Mouse (Mus musculus): ENCODE measurements around the gene Olfr522. TPM values are rescaled to one million over a fixed set of nuclear protein-coding genes. Genes with fewer than 3 reads are reported as not detected.

Gene Olfr522
- polyA plus RNA-seq, 1 experiment from 2014 or later = not detected

- Histone ChIP-seq H3K9me3 (replicated peaks; ENCODE audit: control insufficient read depth, low read length, poor library complexity, severe bottlenecking) (no peaks in the 10 kb centered on the region), H3K36me3 (ENCODE audit: control insufficient read depth, insufficient read depth, low read length) (no peaks in the 10 kb centered on the region), H3K4me3 (ENCODE audit: low read depth, low read length) (no peak overlapping the region), H3K4me2 (ENCODE audit: low read length) (no peak overlapping the region), H3K9ac (ENCODE audit: low read depth, low read length) (no peak overlapping the region), H3K27ac (ENCODE audit: low read length) (no peak overlapping the region), H3K27me3 (ENCODE audit: control insufficient read depth, insufficient read depth, low read depth, low read length) (no peaks in the 10 kb centered on the region), H3K4me1 (ENCODE audit: control insufficient read depth, insufficient read depth, low read length) (no peaks in the 10 kb centered on the region)
- WGBS = 84% methylated on average over 2 of the region's 2 CpGs
- no peak for ATAC-seq
Measured at GRCm38 (mm10) chr7:140179176-140179575, 14.6 kb upstream of the Olfr522 start.

GRCm38 (mm10) chr7:140172936-140173335 is 8.4 kb upstream of the Olfr522 start, which contains the start of gene Olfr523:
Gene Olfr523, plus strand, starts transcription at chr7:140173217.
- Histone ChIP-seq H3K4me1 (ENCODE audit: control insufficient read depth, insufficient read depth, low read length) (no peaks in the 10 kb centered on the region), H3K9me3 (replicated peaks; ENCODE audit: control insufficient read depth, low read length, poor library complexity, severe bottlenecking) (no peaks in the 10 kb centered on the region), H3K4me3 (ENCODE audit: low read depth, low read length) (no peak within 1 kb of the TSS), H3K27ac (ENCODE audit: low read length) (no peak within 1 kb of the TSS), H3K27me3 (ENCODE audit: control insufficient read depth, insufficient read depth, low read depth, low read length) (no peaks in the 10 kb centered on the region), H3K9ac (ENCODE audit: low read depth, low read length) (no peak within 1 kb of the TSS), H3K4me2 (ENCODE audit: low read length) (no peak within 1 kb of the TSS), H3K36me3 (ENCODE audit: control insufficient read depth, insufficient read depth, low read length) (no peaks in the 10 kb centered on the region)
- ATAC-seq = no peak
- WGBS = 45% methylated on average over 1 of the region's 1 CpGs

- H3K27ac ChIP-seq (ENCODE audit: low read length) = no peak overlapping the region
- H3K9me3 ChIP-seq (replicated peaks; ENCODE audit: control insufficient read depth, low read length, poor library complexity, severe bottlenecking) = no peaks in the 10 kb centered on the region
- H3K9ac ChIP-seq (ENCODE audit: low read depth, low read length) = no peak overlapping the region
- WGBS = 96% methylated on average over 3 of the region's 3 CpGs
- no peaks in the 10 kb centered on the region for H3K27me3 ChIP-seq (ENCODE audit: control insufficient read depth, insufficient read depth, low read depth, low read length)
- H3K36me3 ChIP-seq (ENCODE audit: control insufficient read depth, insufficient read depth, low read length) = no peaks in the 10 kb centered on the region
- no peak overlapping the region for H3K4me2 ChIP-seq (ENCODE audit: low read length)
- no peaks in the 10 kb centered on the region for H3K4me1 ChIP-seq (ENCODE audit: control insufficient read depth, insufficient read depth, low read length)
- no peak overlapping the region for H3K4me3 ChIP-seq (ENCODE audit: low read depth, low read length)
- no peak for ATAC-seq
Measured at GRCm38 (mm10) chr7:140170863-140171262, 6.3 kb upstream of the Olfr522 start.

- no peak overlapping the region for H3K27ac ChIP-seq (ENCODE audit: low read length)
- no peaks in the 10 kb centered on the region for H3K27me3 ChIP-seq (ENCODE audit: control insufficient read depth, insufficient read depth, low read depth, low read length)
- H3K9ac ChIP-seq (ENCODE audit: low read depth, low read length) = no peak overlapping the region
- no peak overlapping the region for H3K4me3 ChIP-seq (ENCODE audit: low read depth, low read length)
- no peaks in the 10 kb centered on the region for H3K36me3 ChIP-seq (ENCODE audit: control insufficient read depth, insufficient read depth, low read length)
- H3K4me1 ChIP-seq (ENCODE audit: control insufficient read depth, insufficient read depth, low read length) = no peaks in the 10 kb centered on the region
- 82% methylated on average over 4 of the region's 4 CpGs for WGBS
- no peaks in the 10 kb centered on the region for H3K9me3 ChIP-seq (replicated peaks; ENCODE audit: control insufficient read depth, low read length, poor library complexity, severe bottlenecking)
- ATAC-seq = no peak
- no peak overlapping the region for H3K4me2 ChIP-seq (ENCODE audit: low read length)
Measured at GRCm38 (mm10) chr7:140169386-140169785, 4.8 kb upstream of the Olfr522 start.

GRCm38 (mm10) chr7:140167950-140168349 is 3.4 kb upstream of the Olfr522 start:
- Histone ChIP-seq H3K27me3 (ENCODE audit: control insufficient read depth, insufficient read depth, low read depth, low read length) (no peaks in the 10 kb centered on the region), H3K4me3 (ENCODE audit: low read depth, low read length) (no peak overlapping the region), H3K36me3 (ENCODE audit: control insufficient read depth, insufficient read depth, low read length) (no peaks in the 10 kb centered on the region), H3K4me2 (ENCODE audit: low read length) (no peak overlapping the region), H3K9me3 (replicated peaks; ENCODE audit: control insufficient read depth, low read length, poor library complexity, severe bottlenecking) (no peaks in the 10 kb centered on the region), H3K4me1 (ENCODE audit: control insufficient read depth, insufficient read depth, low read length) (no peaks in the 10 kb centered on the region), H3K27ac (ENCODE audit: low read length) (no peak overlapping the region), H3K9ac (ENCODE audit: low read depth, low read length) (no peak overlapping the region)
- 78% methylated on average over 1 of the region's 1 CpGs for WGBS
- no peak for ATAC-seq

- no peak for ATAC-seq
- Histone ChIP-seq H3K27me3 (ENCODE audit: control insufficient read depth, insufficient read depth, low read depth, low read length) (no peaks in the 10 kb centered on the region), H3K4me3 (ENCODE audit: low read depth, low read length) (no peak overlapping the region), H3K27ac (ENCODE audit: low read length) (no peak overlapping the region), H3K9me3 (replicated peaks; ENCODE audit: control insufficient read depth, low read length, poor library complexity, severe bottlenecking) (no peaks in the 10 kb centered on the region), H3K36me3 (ENCODE audit: control insufficient read depth, insufficient read depth, low read length) (no peaks in the 10 kb centered on the region), H3K4me2 (ENCODE audit: low read length) (no peak overlapping the region), H3K4me1 (ENCODE audit: control insufficient read depth, insufficient read depth, low read length) (peaks cover 1% of the 10 kb centered on the region; the same call in 1 of the 2 replicates), H3K9ac (ENCODE audit: low read depth, low read length) (no peak overlapping the region)
- WGBS = 81% methylated on average over 3 of the region's 3 CpGs
Measured at GRCm38 (mm10) chr7:140160363-140160762, 4.2 kb downstream of the Olfr522 start.

- H3K4me1 ChIP-seq (ENCODE audit: control insufficient read depth, insufficient read depth, low read length) = peaks cover 20% of the 10 kb centered on the region
- H3K9ac ChIP-seq (ENCODE audit: low read depth, low read length) = peak within 1 kb of the TSS; percentile 78
- H3K36me3 ChIP-seq (ENCODE audit: control insufficient read depth, insufficient read depth, low read length) = no peaks in the 10 kb centered on the region; the same call in 1 of the 2 replicates
- H3K27me3 ChIP-seq (ENCODE audit: control insufficient read depth, insufficient read depth, low read depth, low read length) = no peaks in the 10 kb centered on the region
- H3K27ac ChIP-seq (ENCODE audit: low read length) = peak within 1 kb of the TSS; percentile 87
- peak; percentile 90 for ATAC-seq
- peak within 1 kb of the TSS; percentile 95 for H3K4me2 ChIP-seq (ENCODE audit: low read length)
- peak within 1 kb of the TSS; percentile 51 for H3K4me3 ChIP-seq (ENCODE audit: low read depth, low read length)
- WGBS = 1% methylated on average over 27 of the region's 28 CpGs
- no peaks in the 10 kb centered on the region for H3K9me3 ChIP-seq (replicated peaks; ENCODE audit: control insufficient read depth, low read length, poor library complexity, severe bottlenecking)
Measured at GRCm38 (mm10) chr7:140154218-140154927, 10.2 kb downstream of the Olfr522 start, which contains the start of gene Sprn. Gene Sprn, minus strand, starts transcription at chr7:140154877.

- WGBS = 15% methylated on average over 4 of the region's 4 CpGs
- Histone ChIP-seq H3K27me3 (ENCODE audit: control insufficient read depth, insufficient read depth, low read depth, low read length) (no peaks in the 10 kb centered on the region), H3K27ac (ENCODE audit: low read length) (peak overlapping the region; percentile 87), H3K9ac (ENCODE audit: low read depth, low read length) (peak overlapping the region; percentile 78), H3K4me1 (ENCODE audit: control insufficient read depth, insufficient read depth, low read length) (peaks cover 20% of the 10 kb centered on the region), H3K9me3 (replicated peaks; ENCODE audit: control insufficient read depth, low read length, poor library complexity, severe bottlenecking) (no peaks in the 10 kb centered on the region), H3K4me2 (ENCODE audit: low read length) (peak overlapping the region; percentile 95), H3K4me3 (ENCODE audit: low read depth, low read length) (peak overlapping the region; percentile 51), H3K36me3 (ENCODE audit: control insufficient read depth, insufficient read depth, low read length) (no peaks in the 10 kb centered on the region; the same call in 1 of the 2 replicates)
- peak; percentile 26 for ATAC-seq
Measured at GRCm38 (mm10) chr7:140153829-140154217, 10.7 kb downstream of the Olfr522 start.

- H3K4me1 ChIP-seq (ENCODE audit: control insufficient read depth, insufficient read depth, low read length) = peaks cover 20% of the 10 kb centered on the region
- no peaks in the 10 kb centered on the region; the same call in 1 of the 2 replicates for H3K36me3 ChIP-seq (ENCODE audit: control insufficient read depth, insufficient read depth, low read length)
- peak overlapping the region; percentile 78 for H3K9ac ChIP-seq (ENCODE audit: low read depth, low read length)
- peak overlapping the region; percentile 87 for H3K27ac ChIP-seq (ENCODE audit: low read length)
- peak overlapping the region; percentile 51 for H3K4me3 ChIP-seq (ENCODE audit: low read depth, low read length)
- no peaks in the 10 kb centered on the region for H3K9me3 ChIP-seq (replicated peaks; ENCODE audit: control insufficient read depth, low read length, poor library complexity, severe bottlenecking)
- peak overlapping the region; percentile 95 for H3K4me2 ChIP-seq (ENCODE audit: low read length)
- H3K27me3 ChIP-seq (ENCODE audit: control insufficient read depth, insufficient read depth, low read depth, low read length) = no peaks in the 10 kb centered on the region
- peak; percentile 27 for ATAC-seq
- WGBS = 3% methylated on average over 28 of the region's 28 CpGs
Measured at GRCm38 (mm10) chr7:140153383-140153782, 11.2 kb downstream of the Olfr522 start.

Data from midbrain, embryonic 16.5 days (tissue).